8 mouse cellular contexts compared by ENCODE assay signal in the genomic region with DNA sequence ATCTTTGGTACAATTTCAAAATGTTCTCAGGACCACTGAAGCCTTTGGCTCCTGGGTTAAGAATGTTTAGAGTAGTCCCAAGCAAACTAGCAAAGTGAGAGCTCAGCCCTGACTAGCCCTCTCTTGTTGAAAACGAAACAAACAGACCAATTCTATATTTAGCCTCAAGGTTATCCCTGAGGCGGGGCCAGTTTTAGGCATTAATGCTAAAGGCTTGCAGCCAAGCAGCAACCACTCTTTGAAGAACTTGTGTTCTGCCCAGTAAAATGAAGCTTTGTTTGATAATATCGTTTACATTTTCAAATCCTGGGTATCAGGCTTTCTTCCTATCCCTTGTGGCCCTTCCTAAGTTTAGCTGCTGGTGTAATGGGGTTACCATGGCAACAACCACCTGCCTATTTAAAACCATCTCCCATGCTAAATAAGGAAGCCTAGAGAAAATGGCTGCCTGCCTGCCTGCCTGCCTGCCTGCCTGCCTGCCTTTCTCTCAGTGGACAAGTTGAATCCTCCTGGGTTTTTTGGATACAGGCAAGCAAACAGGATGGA.
DNase-seq lines count a peak whose midpoint lies in the region; ATAC-seq and TF ChIP-seq lines count a peak whose summit lies in the region.

No protein-coding gene starts in this region.

- H3K27me3 ChIP-seq in cerebellum, adult 2 months (ENCODE audit: control insufficient read depth, insufficient read depth, low read length) = no peaks in the 10 kb centered on the region
- H3K27me3 ChIP-seq in spleen, adult 2 months (ENCODE audit: control insufficient read depth, insufficient read depth, low read length) = no peaks in the 10 kb centered on the region
- H3K27me3 ChIP-seq in heart, embryonic 10.5 days (ENCODE audit: insufficient read depth, poor library complexity, severe bottlenecking) = no peaks in the 10 kb centered on the region

- peaks cover 19% of the 10 kb centered on the region for H3K4me1 ChIP-seq in cerebellum, adult 2 months (ENCODE audit: control insufficient read depth, insufficient read depth, low read length)
- peaks cover 21% of the 10 kb centered on the region; the same call in 1 of the 2 replicates for H3K4me1 ChIP-seq in spleen, adult 2 months (ENCODE audit: control insufficient read depth, insufficient read depth, insufficient read length)
- H3K4me1 ChIP-seq in heart, embryonic 10.5 days = peaks cover 50% of the 10 kb centered on the region

- H3K4me3 ChIP-seq in cerebellum, adult 2 months (replicated peaks; ENCODE audit: insufficient read depth, low read depth, low read length) = no peak overlapping the region
- no peak overlapping the region for H3K4me3 ChIP-seq in spleen, adult 2 months (ENCODE audit: extremely low read depth, insufficient read depth, insufficient read length)
- H3K4me3 ChIP-seq in heart, embryonic 10.5 days = no peak overlapping the region

- 7% methylated on average over 3 of the region's 3 CpGs for WGBS in cerebellum, adult 2 months
- 4% methylated on average over 3 of the region's 3 CpGs for WGBS in spleen, adult 2 months
- WGBS in heart, embryonic 10.5 days = 25% methylated on average over 3 of the region's 3 CpGs

- H3K9me3 ChIP-seq in heart, embryonic 10.5 days = no peaks in the 10 kb centered on the region

- H3K27ac ChIP-seq in cerebellum, adult 2 months (ENCODE audit: insufficient read depth, low read length) = no peak overlapping the region
- H3K27ac ChIP-seq in spleen, adult 2 months (ENCODE audit: insufficient read depth, low read length) = peak overlapping the region; percentile 58
- H3K27ac ChIP-seq in heart, embryonic 10.5 days = peak overlapping the region; percentile 86

- no peak for ATAC-seq in cerebellum, adult (ENCODE audit: insufficient number of reproducible peaks, low FRiP score, low TSS enrichment)

- TF ChIP-seq CTCF in cerebellum, adult 2 months (IDR thresholded peaks at IDR 0.05; ENCODE audit: borderline replicate concordance, insufficient read depth, low read depth, low read length) = no peak
- TF ChIP-seq CTCF in spleen, adult 2 months (IDR thresholded peaks at IDR 0.05; ENCODE audit: extremely low read depth, insufficient read depth, insufficient read length, insufficient replicate concordance) = no peak

- H3K36me3 ChIP-seq in spleen, adult 2 months (ENCODE audit: control insufficient read depth, insufficient read depth, low read length) = no peaks in the 10 kb centered on the region
- no peaks in the 10 kb centered on the region for H3K36me3 ChIP-seq in heart, embryonic 10.5 days

- TF ChIP-seq POLR2A in cerebellum, adult 2 months (IDR thresholded peaks at IDR 0.05; ENCODE audit: borderline replicate concordance, insufficient read depth, low read length) = no peak
- TF ChIP-seq POLR2A in spleen, adult 2 months (IDR thresholded peaks at IDR 0.05; ENCODE audit: low read depth, low read length) = no peak

- DNase-seq in cerebellum, adult 2 months = peak; percentile 40 to 76
- DNase-seq in spleen, adult 2 months (ENCODE audit: low read depth in 1 of 2, low spot score in 2 of 2) = peak in 1 of 2 experiments; percentile 31
- DNase-seq in spleen, postnatal 4 days (ENCODE audit: low spot score in 2 of 2) = no peak
- no peak for DNase-seq in heart, embryonic 10.5 days (ENCODE audit: low spot score)
- DNase-seq in left cerebral cortex, adult 9 months (ENCODE audit: low spot score in 2 of 2) = peak; percentile 79 to 82
- DNase-seq in right cerebral cortex, adult 18-20 months = peak; percentile 82
- DNase-seq in ovary, postnatal 36 days (ENCODE audit: low spot score) = no peak

Comparison
In these comparisons a context has a peak if more than half of its experiments do, and no peak if none do; other contexts are left out.
1. DNase-seq: peak in cerebellum, adult 2 months (2 of 2), left cerebral cortex, adult 9 months (2 of 2) and right cerebral cortex, adult 18-20 months (single experiment); none in spleen, postnatal 4 days (0 of 2), heart, embryonic 10.5 days (single experiment) and ovary, postnatal 36 days (single experiment).